Mouse (Mus musculus) testis, postnatal 14 days (tissue): ENCODE results near the gene Psmc3ip.

Source experiments
- DNase-seq: peaks from one replicate; pipeline ENCODE4 v3.0.0; 2021; ENCODE audit warnings: low spot score

The Psmc3ip gene

DNA sequence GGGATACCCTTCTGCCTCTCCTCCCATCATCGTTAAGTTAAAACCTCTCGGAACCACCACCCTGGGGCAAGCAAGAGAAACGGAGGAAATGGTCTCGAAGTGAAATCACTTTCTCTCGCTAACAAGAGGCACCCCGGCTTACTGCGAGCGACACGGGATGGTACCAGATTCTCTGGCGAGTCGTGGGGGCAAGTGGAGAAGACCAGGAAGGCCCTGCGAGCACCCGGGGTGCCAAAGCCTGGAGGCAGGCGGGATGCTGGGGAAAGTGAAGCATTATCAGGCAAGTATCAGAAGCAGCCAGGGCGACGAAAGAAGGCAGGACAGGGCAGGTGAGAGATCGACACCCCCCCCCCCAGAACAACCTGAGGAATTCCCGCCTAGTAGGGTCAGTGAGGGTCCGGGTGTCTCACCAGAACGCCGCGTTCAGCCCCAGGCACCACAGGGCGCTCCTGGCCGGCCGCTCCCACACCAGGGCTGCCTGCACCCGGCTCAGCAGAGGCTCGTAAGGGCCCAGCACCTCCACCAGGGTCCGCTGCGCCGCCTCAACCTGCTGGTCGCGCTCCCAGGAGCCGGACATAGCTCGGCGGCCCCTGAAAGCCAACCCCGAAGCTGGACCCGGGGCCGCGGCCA is 24.0 kb upstream of the Psmc3ip start:
- no peak for DNase-seq

- no peak for DNase-seq
These were observed 22.9 kb upstream of the Psmc3ip start for GRCm38 (mm10) chr11:101118105-101118504.

GRCm38 (mm10) chr11:101115564-101115963 is 20.3 kb upstream of the Psmc3ip start:
- DNase-seq, result no peak

DNA sequence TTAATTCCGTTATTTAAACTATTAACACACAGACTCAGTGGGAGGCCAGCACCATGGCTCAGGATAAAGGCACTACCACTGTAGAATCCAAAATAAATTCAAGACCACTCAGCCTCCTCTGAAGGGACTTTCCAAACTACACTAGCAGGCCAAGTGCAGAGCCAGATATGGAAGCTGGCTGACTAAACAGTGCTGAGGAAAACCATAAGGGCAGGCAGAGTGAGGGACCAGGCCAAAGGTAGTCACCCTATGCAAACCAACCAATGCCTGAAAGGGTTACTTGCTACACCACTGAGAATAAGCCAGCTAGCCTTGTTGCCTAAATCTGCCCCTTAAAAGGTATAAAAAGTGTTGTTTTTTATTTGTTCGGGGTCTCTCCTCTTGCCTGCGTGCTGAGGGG is 16.9 kb upstream of the Psmc3ip start:
- no peak for DNase-seq

DNA sequence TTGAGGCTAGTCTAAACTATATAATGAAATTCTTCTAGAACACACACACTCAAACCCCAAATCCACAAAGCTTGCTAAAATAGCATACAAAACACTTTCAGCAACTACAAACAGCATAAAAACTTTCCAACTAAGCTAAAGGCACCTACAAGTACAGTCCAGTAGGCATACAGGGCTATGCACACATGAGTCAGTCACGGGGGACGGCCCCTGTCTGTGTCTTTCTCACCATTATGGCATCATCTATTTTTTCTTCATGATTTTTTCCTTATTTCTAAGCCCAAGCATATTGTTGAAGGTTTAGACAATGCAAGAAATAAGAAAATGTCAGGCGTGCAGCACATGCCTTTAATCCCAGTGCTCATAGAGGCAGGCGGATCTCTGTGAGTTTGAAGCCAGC is 15.9 kb upstream of the Psmc3ip start:
- no peak for DNase-seq

DNA sequence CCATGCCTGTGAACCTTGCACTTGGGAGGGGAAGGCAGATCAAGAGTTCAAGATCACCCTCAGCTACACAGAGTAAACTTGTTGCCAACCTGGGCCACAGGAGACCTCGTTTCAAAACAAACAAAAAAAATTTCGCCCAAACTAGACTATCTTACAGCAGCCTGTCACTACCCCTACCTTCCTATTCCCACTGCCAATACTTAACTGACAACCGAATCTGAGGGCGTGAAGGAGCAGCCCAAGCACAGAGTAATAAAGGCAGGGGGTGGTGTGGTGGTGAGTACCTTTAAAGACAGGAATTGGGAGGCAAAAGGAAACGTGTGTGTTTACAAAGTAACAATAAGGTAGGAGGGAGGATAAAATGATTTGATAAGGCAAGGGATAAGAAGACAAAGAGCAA is 15.5 kb upstream of the Psmc3ip start:
- no peak for DNase-seq

GRCm38 (mm10) chr11:101109351-101109750 is 14.1 kb upstream of the Psmc3ip start:
- DNase-seq, result no peak

DNA sequence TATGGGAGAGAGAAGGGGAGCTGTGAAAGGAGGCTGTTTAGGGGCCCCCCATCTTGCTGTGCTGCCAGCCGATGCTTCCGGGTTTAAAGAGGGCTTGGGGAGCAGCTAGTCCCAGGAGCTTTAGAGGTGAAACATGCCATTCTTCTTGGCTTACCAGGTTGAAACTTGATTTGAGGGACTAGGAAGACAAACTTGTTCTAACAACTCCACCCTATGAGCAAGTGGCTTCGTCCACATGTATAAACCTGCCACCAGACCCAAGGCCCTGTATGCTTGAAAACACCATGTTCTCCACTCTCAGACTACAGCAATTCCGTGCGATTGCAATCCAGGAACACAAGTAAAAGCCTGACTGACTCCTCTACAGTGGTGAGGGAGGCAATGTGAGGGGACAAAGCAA is 7.8 kb upstream of the Psmc3ip start:
- no peak for DNase-seq

DNA sequence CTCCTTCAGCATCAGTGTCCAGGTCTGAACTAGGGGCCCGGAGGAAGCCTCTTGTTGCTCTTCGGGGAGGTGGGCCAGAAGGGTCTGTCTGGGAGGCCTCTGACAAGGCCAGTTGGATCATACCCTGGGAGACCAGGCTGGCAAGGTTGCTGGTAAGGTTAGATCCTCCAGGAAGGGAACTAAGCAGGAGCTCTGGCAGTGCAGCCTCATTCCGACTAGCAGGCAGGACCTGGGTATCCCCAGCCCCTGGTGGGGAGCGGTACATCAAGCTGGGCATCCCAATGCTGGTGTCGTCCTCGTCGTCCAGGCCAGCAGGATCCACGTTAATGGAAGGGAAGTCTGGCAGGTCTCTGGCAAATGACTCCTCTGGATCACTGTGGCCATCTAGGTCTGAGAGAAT is 3.0 kb upstream of the Psmc3ip start:
- no peak for DNase-seq

DNA sequence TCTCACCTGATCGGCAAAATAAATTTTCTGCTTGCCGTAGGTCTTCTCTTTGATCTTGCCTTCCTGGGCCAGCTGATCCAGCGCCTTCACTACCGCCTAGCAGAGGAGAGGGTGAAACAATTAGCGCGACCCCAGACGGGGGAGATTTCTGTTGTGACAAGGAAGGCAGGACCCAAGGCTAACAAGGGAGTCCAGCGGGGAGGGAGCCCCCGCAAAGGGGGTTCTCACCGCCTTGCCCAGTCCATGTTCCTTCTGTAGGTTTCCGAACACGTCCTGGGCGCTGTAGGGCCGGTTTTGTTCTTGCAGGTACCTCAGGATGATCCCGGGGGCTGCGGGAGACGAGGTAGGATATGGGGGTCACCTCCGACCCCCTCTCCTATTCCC is 314 bp downstream of the Psmc3ip start:
- peak; percentile 53 for DNase-seq

GRCm38 (mm10) chr11:101089931-101090330 is 5.3 kb downstream of the Psmc3ip start:
- no peak for DNase-seq

DNA sequence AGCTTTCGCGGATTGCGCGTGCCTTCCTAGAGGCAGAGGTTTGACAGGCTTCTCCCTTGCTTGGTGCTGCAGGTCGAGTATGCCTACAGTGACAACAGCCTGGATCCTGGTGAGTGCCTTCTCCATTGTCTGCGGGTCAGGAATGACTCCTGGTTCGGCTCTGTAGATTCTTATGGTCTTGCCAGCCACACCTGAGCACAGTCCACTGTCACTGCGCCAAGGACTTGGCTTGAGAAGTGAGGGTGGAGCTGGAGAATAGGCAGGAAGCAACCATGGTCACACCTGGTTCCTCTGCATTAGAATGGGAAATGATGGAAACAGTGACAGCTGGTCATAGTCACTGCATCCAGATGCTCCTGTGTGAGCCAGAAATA is 7.6 kb downstream of the Psmc3ip start:
- DNase-seq, result no peak

DNA sequence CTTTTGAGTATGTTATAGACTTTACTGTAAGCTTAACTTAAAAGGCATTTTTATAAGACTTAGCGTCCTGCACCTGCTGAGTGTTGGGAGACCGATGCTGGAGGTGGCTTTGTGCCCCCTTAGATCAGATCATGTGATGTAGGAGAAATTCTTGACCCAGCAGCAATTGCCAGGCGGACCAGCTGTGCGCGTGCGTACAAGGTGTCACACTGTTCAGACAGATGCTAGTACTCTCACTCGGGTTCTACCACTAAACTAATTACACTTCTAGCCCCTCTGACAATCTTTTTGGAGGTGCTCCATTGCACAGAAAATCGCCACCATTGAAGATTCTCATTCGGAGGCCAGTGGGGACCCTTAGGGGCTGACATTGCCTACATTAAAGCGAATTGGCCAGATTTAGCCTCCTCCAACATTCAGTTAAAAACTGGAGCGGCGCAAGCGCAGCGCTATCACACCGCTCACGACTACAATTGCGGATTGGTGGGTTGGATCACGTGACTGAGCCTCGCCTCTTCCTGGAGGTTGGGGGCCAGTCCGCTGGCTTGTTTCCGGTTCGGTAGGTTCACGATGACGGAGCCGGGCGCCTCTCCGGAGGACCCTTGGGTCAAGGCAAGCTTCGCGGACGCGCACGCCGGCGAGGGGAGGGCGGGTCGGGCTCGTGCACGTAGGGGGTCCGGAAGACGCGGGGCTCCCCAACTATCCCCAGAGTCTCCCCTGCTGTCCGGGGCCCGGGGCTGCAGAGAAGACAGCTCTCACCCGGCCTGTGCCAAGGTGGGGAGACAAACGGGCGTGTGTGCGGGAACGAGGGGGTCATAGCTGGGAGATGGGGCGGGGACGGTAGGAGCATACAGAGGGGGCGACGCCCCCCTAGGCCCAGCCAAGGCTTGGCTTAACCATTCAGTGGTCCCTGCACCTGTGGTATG is 8.2 kb downstream of the Psmc3ip start, which contains the start of gene Mlx:
Mlx (plus strand) TSS at position 522 of the 926 bp plus-strand sequence.
- DNase-seq, result peak; percentile 89

DNA sequence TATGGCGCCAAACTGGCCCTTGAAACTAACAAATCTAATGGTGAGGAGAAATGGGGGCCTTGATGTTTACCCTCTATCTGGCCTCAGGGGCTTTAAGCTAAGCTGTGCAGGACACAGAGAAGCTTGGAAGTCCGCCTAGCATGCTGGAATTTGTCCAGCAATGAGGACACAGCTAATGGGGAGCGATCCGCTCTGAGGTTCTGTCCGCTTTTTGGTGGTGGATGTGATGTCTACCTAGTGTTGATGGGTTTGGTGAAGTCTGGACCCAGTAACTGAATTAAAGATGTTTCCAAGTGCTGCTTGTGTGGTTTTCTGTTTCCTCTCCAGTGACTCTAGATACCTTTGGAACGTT is 8.9 kb downstream of the Psmc3ip start:
- DNase-seq, result no peak

DNA sequence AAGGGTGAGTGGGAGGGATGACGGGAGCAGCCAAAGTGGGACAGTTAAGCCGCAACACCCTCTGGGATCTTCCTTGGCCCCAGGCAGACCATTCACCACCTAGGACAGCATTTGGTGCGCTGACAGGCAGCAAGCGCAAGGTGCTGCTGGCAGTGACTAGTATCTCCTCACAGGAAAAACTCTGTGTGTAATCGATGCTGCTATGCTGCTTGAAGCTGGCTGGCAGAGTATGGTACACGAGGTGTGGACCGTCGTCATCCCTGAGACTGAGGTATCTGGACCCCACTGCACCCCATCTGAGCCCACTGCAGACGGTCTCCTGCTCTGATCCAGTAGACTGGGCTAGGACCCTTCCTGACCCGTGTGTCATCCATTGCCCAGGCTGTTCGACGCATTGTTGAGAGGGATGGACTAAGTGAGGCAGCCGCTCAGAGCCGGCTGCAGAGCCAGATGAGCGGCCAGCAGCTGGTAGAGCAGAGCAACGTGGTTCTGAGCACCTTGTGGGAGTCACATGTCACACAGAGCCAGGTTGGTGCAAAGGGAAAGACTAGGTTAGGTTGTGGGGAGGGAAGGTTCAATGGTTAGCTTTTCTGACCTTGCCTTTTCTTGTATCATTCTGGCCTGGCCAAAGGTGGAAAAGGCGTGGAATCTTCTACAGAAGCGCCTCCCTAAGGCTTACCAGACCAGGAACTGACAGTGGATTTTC is 9.5 kb downstream of the Psmc3ip start:
- no peak for DNase-seq

DNA sequence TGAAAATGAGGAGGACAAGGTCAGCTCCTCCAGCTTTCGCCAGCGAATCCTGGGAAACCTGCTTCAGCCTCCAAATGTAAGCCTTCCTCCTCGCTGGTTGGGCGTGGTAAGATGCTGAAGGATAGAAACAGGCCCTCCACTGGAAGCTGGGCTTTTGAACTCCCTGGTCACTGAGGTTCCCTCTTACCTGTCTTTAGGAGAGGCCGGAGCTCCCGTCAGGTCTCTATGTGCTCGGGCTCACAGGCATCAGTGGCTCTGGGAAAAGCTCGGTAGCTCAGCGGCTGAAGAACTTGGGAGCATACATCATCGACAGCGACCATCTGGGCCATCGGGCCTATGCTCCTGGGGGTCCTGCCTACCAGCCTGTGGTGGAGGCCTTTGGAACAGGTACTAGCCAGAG is 10.4 kb downstream of the Psmc3ip start:
- DNase-seq, result no peak

GRCm38 (mm10) chr11:101084246-101084645 is 11.0 kb downstream of the Psmc3ip start:
- no peak for DNase-seq

DNA sequence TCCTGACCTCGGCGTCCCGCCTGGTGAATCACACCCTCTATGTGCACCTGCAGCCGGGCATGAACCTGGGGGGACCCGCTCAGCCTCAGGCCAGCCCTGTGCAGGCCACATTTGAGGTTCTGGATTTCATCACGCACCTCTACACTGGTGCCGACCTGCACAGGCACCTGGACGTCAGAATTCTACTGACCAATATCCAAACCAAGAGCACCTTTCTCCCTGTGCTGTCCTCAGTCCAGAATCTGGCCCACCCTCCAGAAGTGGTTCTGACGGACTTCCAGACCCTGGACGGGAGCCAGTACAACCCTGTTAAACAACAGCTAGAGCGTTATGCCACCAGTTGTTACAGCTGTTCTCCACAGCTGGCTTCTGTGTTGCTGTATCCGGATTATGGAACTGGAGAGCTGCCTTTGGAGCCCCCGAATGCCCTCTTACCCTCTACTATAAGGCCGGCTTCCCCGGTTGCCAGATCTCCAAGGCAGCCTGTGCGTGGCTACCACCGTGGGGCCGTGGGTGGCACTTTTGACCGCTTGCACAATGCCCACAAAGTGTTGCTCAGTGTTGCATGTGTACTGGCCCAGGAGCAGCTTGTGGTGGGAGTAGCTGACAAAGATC is 12.0 kb downstream of the Psmc3ip start:
- no peak for DNase-seq

- peak; percentile 86 for DNase-seq
These were observed 12.8 kb downstream of the Psmc3ip start, which contains the start of gene Coasy for GRCm38 (mm10) chr11:101082208-101083082. Coasy (plus strand) TSS chr11:101082565.

- no peak for DNase-seq
These were observed 13.6 kb downstream of the Psmc3ip start for GRCm38 (mm10) chr11:101081659-101082058.

- DNase-seq, result no peak
These were observed 14.8 kb downstream of the Psmc3ip start for GRCm38 (mm10) chr11:101080421-101080820.
